Mouse (Mus musculus): ENCODE data around the gene Cdk4.

GRCm38 (mm10) chr10:127092742-127093141, 29.4 kb downstream of the Cdk4 start:
- TF ChIP-seq CTCF (IDR thresholded peaks at IDR 0.05; ENCODE audit: low read depth, low read length) = no peak
- TF ChIP-seq EP300 (IDR thresholded peaks at IDR 0.05; ENCODE audit: insufficient read depth, low read depth, low read length) = no peak
